ENCODE assay signal across 8 mouse cellular contexts in the genomic region with DNA sequence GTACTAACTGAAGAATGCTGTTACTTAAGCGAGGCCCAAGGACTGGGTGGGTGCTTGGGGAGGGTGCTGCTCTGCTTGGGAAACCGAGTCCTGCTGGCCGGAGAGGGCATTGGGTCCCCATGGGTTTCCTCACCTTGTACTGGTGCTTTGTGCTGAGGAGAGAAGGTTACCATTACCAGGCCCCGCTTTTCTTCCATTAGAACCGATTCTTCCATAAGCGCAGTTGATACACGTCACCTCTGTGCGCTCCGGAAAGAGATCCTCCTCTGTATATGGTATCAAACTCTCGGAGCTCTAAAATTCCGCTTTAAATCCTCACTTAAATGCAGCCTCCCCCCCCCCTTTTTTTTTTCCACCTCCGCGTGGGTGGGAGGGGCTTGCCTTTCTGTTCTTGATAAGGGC. TPM values are rescaled to one million over a fixed set of nuclear protein-coding genes. Genes with fewer than 3 reads are reported as not detected.
DNase-seq lines count a peak whose midpoint lies in the region; ATAC-seq and TF ChIP-seq lines count a peak whose summit lies in the region.

No protein-coding gene starts in this region.

- peak; percentile 24; the same call in 1 of the 2 replicates for TF ChIP-seq CTCF in liver, embryonic 14.5 days (IDR thresholded peaks at IDR 0.05; ENCODE audit: low read depth)

- H3K9ac ChIP-seq in hindbrain, embryonic 12.5 days, result peak overlapping the region; percentile 96
- H3K9ac ChIP-seq in liver, embryonic 14.5 days (replicated peaks), result peak overlapping the region; percentile 97

- H3K4me1 ChIP-seq in heart, embryonic 10.5 days, result peaks cover 20% of the 10 kb centered on the region
- H3K4me1 ChIP-seq in hindbrain, embryonic 12.5 days, result peaks cover 23% of the 10 kb centered on the region
- H3K4me1 ChIP-seq in liver, embryonic 14.5 days (replicated peaks; ENCODE audit: control insufficient read depth in 2 of 2, insufficient read depth in 2 of 2, low read length in 1 of 2), result peaks cover 6 to 17% of the 10 kb centered on the region in 2 experiments; a peak in 3 of 4 replicates

- no peaks in the 10 kb centered on the region for H3K9me3 ChIP-seq in heart, embryonic 10.5 days
- H3K9me3 ChIP-seq in hindbrain, embryonic 12.5 days (replicated peaks), result no peaks in the 10 kb centered on the region
- no peaks in the 10 kb centered on the region for H3K9me3 ChIP-seq in liver, embryonic 14.5 days (ENCODE audit: control insufficient read depth, low read length)

- ATAC-seq in hindbrain, embryonic 12.5 days (ENCODE audit: low FRiP score), result no peak
- ATAC-seq in liver, embryonic 14.5 days (ENCODE audit: insufficient read depth), result 0 out of 2 replicates have a peak, but pooled peaks have one; percentile 1

- no peaks in the 10 kb centered on the region for H3K27me3 ChIP-seq in heart, embryonic 10.5 days (ENCODE audit: insufficient read depth, poor library complexity, severe bottlenecking)
- H3K27me3 ChIP-seq in hindbrain, embryonic 12.5 days, result no peaks in the 10 kb centered on the region
- H3K27me3 ChIP-seq in liver, embryonic 14.5 days (ENCODE audit: control insufficient read depth, insufficient read depth, low read length), result no peaks in the 10 kb centered on the region

- WGBS in heart, embryonic 10.5 days, result under 1% methylated on average over 13 of the region's 13 CpGs
- 1% methylated on average over 13 of the region's 13 CpGs for WGBS in hindbrain, embryonic 12.5 days
- WGBS in liver, embryonic 14.5 days (ENCODE audit: insufficient replicate concordance), result 1% methylated on average over 13 of the region's 13 CpGs

- peak overlapping the region; percentile 71 for H3K4me2 ChIP-seq in hindbrain, embryonic 12.5 days (replicated peaks)
- H3K4me2 ChIP-seq in liver, embryonic 14.5 days (ENCODE audit: low read depth), result peak overlapping the region; percentile 82

- TF ChIP-seq EP300 in liver, embryonic 14.5 days (IDR thresholded peaks at IDR 0.05; ENCODE audit: low read depth), result no peak

- peaks cover 38% of the 10 kb centered on the region for H3K36me3 ChIP-seq in heart, embryonic 10.5 days
- H3K36me3 ChIP-seq in hindbrain, embryonic 12.5 days, result peaks cover 26% of the 10 kb centered on the region
- H3K36me3 ChIP-seq in liver, embryonic 14.5 days (replicated peaks; ENCODE audit: control insufficient read depth, insufficient read depth, low read depth), result peaks cover 34% of the 10 kb centered on the region

- H3K4me3 ChIP-seq in heart, embryonic 10.5 days, result peak overlapping the region; percentile 82
- H3K4me3 ChIP-seq in hindbrain, embryonic 12.5 days, result peak overlapping the region; percentile 67
- peak overlapping the region; percentile 80 to 90 for H3K4me3 ChIP-seq in liver, embryonic 14.5 days (ENCODE audit: insufficient read depth in 1 of 2, low read depth in 2 of 2, low read length in 2 of 2)

- DNase-seq in heart, embryonic 10.5 days (ENCODE audit: low spot score), result no peak
- DNase-seq in heart, adult 9 months (ENCODE audit: low spot score in 2 of 2), result no peak
- DNase-seq in CD4-positive, CD25-positive, alpha-beta regulatory T cell, adult 2 months (ENCODE audit: low read depth, low spot score), result peak; percentile 82
- DNase-seq in embryo, embryonic 10.5 days (ENCODE audit: low spot score), result peak; percentile 69
- peak; percentile 42 to 47 (median 45) for DNase-seq in liver, embryonic 14.5 days (ENCODE audit: low read depth in 3 of 3, low spot score in 3 of 3)
- DNase-seq in right cerebral cortex, postnatal 25 days, result peak; percentile 21
- DNase-seq in adrenal gland, adult 2 months, result no peak

- peak overlapping the region; percentile 99 for H3K27ac ChIP-seq in heart, embryonic 10.5 days
- peak overlapping the region; percentile 99 for H3K27ac ChIP-seq in hindbrain, embryonic 12.5 days
- peak overlapping the region; percentile 90 for H3K27ac ChIP-seq in liver, embryonic 14.5 days

RNA-seq across cellular contexts. Expression of gene Qrich1, which starts 1.3 kb away (rescaled TPM):
- polyA plus RNA-seq in heart, embryonic 10.5 days (2016; fragmentation: Nextera tagmentation; extraction: Ambion mirVana), result 117 and 129 TPM in 2 replicates
- 162 and 171 TPM in 2 replicates for polyA plus RNA-seq in hindbrain, embryonic 12.5 days (2016; fragmentation: Nextera tagmentation; extraction: Ambion mirVana)
- polyA plus RNA-seq in liver, embryonic 14.5 days (2012; rRNA removed), result 34.0 and 40.6 TPM in 2 replicates
- polyA plus RNA-seq in liver, embryonic 14.5 days (2014; fragmentation: Nextera tagmentation; extraction: Ambion mirVana), result 39.8 and 46.3 TPM in 2 replicates
- total RNA-seq in adrenal gland, adult 2 months (2021), result 100 to 1,000 TPM; 105 to 126 TPM
- polyA plus RNA-seq in adrenal gland, adult 2 months (2012; rRNA removed), result 119 and 129 TPM in 2 replicates

RNA-seq across cellular contexts. Expression of gene Qars, which starts 10.4 kb away (rescaled TPM):
- polyA plus RNA-seq in heart, embryonic 10.5 days (2016; fragmentation: Nextera tagmentation; extraction: Ambion mirVana), result 83.2 and 95.8 TPM in 2 replicates
- polyA plus RNA-seq in hindbrain, embryonic 12.5 days (2016; fragmentation: Nextera tagmentation; extraction: Ambion mirVana), result 82.9 and 94.0 TPM in 2 replicates
- 88.6 and 184 TPM in 2 replicates for polyA plus RNA-seq in liver, embryonic 14.5 days (2012; rRNA removed)
- 61.3 and 65.8 TPM in 2 replicates for polyA plus RNA-seq in liver, embryonic 14.5 days (2014; fragmentation: Nextera tagmentation; extraction: Ambion mirVana)
- 100 to 1,000 TPM; 186 to 192 TPM for total RNA-seq in adrenal gland, adult 2 months (2021)
- 173 and 186 TPM in 2 replicates for polyA plus RNA-seq in adrenal gland, adult 2 months (2012; rRNA removed)

RNA-seq across cellular contexts. Expression of gene Usp19, which starts 27.5 kb away (rescaled TPM):
- 78.6 and 84.1 TPM in 2 replicates for polyA plus RNA-seq in heart, embryonic 10.5 days (2016; fragmentation: Nextera tagmentation; extraction: Ambion mirVana)
- 107 and 112 TPM in 2 replicates for polyA plus RNA-seq in hindbrain, embryonic 12.5 days (2016; fragmentation: Nextera tagmentation; extraction: Ambion mirVana)
- polyA plus RNA-seq in liver, embryonic 14.5 days (2012; rRNA removed), result 33.9 and 36.0 TPM in 2 replicates
- polyA plus RNA-seq in liver, embryonic 14.5 days (2014; fragmentation: Nextera tagmentation; extraction: Ambion mirVana), result 17.1 and 22.5 TPM in 2 replicates
- 100 to 1,000 TPM; 172 to 248 TPM for total RNA-seq in adrenal gland, adult 2 months (2021)
- polyA plus RNA-seq in adrenal gland, adult 2 months (2012; rRNA removed), result 221 and 261 TPM in 2 replicates

RNA-seq across cellular contexts. Expression of gene Lamb2, which starts 38.4 kb away (rescaled TPM):
- 46.3 and 57.4 TPM in 2 replicates for polyA plus RNA-seq in heart, embryonic 10.5 days (2016; fragmentation: Nextera tagmentation; extraction: Ambion mirVana)
- polyA plus RNA-seq in hindbrain, embryonic 12.5 days (2016; fragmentation: Nextera tagmentation; extraction: Ambion mirVana), result 44.1 and 44.8 TPM in 2 replicates
- 8.3 and 9.1 TPM in 2 replicates for polyA plus RNA-seq in liver, embryonic 14.5 days (2012; rRNA removed)
- 4.3 and 5.8 TPM in 2 replicates for polyA plus RNA-seq in liver, embryonic 14.5 days (2014; fragmentation: Nextera tagmentation; extraction: Ambion mirVana)
- total RNA-seq in adrenal gland, adult 2 months (2021), result 100 to 1,000 TPM in 1 of 2 experiments, 10 to 100 TPM in 1; 94.0 to 107 TPM
- 136 and 150 TPM in 2 replicates for polyA plus RNA-seq in adrenal gland, adult 2 months (2012; rRNA removed)

RNA-seq across cellular contexts. Expression of gene Impdh2, which starts 42.2 kb away (rescaled TPM):
- 155 and 194 TPM in 2 replicates for polyA plus RNA-seq in heart, embryonic 10.5 days (2016; fragmentation: Nextera tagmentation; extraction: Ambion mirVana)
- 128 and 131 TPM in 2 replicates for polyA plus RNA-seq in hindbrain, embryonic 12.5 days (2016; fragmentation: Nextera tagmentation; extraction: Ambion mirVana)
- 86.6 and 117 TPM in 2 replicates for polyA plus RNA-seq in liver, embryonic 14.5 days (2012; rRNA removed)
- polyA plus RNA-seq in liver, embryonic 14.5 days (2014; fragmentation: Nextera tagmentation; extraction: Ambion mirVana), result 104 and 117 TPM in 2 replicates
- 100 to 1,000 TPM in 1 of 2 experiments, 10 to 100 TPM in 1; 75.6 to 123 TPM for total RNA-seq in adrenal gland, adult 2 months (2021)
- polyA plus RNA-seq in adrenal gland, adult 2 months (2012; rRNA removed), result 93.8 and 121 TPM in 2 replicates

Comparison
In these comparisons a context has a peak if more than half of its experiments do, and no peak if none do; other contexts are left out.
1. DNase-seq: peak in CD4-positive, CD25-positive, alpha-beta regulatory T cell, adult 2 months (single experiment), embryo, embryonic 10.5 days (single experiment), liver, embryonic 14.5 days (3 of 3) and right cerebral cortex, postnatal 25 days (single experiment); none in heart, embryonic 10.5 days (single experiment), heart, adult 9 months (0 of 2) and adrenal gland, adult 2 months (single experiment).
2. Peak in every context shown above with its lines, with median percentiles within 50 percentile points of each other: H3K27ac ChIP-seq and H3K4me3 ChIP-seq.